Mouse (Mus musculus) ES-E14 (cell line): ENCODE measurements around the gene Srpk1.

ENCODE experiments used
- CHD2 ChIP-seq: IDR thresholded peaks from 2 replicates; pipeline ENCODE4 v1.6.1; 2014; ENCODE audit warnings: mild to moderate bottlenecking, low read depth, low read length, inconsistent platforms
- HCFC1 ChIP-seq: IDR thresholded peaks from 2 replicates; pipeline ENCODE4 v1.6.1; 2012; ENCODE audit warnings: low read length, inconsistent platforms, borderline replicate concordance; ENCODE audit not compliant: insufficient read depth
- MAFK ChIP-seq: IDR thresholded peaks from 2 replicates; pipeline ENCODE4 v1.6.1; 2014; ENCODE audit warnings: mild to moderate bottlenecking, low read depth, low read length, inconsistent platforms; ENCODE audit not compliant: insufficient read depth
- ZC3H11A ChIP-seq: IDR thresholded peaks from 2 replicates; pipeline ENCODE4 v1.6.1; 2012; ENCODE audit warnings: low read depth, mild to moderate bottlenecking, inconsistent platforms, low read length, borderline replicate concordance
- ZNF384 ChIP-seq: IDR thresholded peaks from 2 replicates; pipeline ENCODE4 v1.6.1; 2012; ENCODE audit warnings: low read depth, low read length, inconsistent platforms

DNA sequence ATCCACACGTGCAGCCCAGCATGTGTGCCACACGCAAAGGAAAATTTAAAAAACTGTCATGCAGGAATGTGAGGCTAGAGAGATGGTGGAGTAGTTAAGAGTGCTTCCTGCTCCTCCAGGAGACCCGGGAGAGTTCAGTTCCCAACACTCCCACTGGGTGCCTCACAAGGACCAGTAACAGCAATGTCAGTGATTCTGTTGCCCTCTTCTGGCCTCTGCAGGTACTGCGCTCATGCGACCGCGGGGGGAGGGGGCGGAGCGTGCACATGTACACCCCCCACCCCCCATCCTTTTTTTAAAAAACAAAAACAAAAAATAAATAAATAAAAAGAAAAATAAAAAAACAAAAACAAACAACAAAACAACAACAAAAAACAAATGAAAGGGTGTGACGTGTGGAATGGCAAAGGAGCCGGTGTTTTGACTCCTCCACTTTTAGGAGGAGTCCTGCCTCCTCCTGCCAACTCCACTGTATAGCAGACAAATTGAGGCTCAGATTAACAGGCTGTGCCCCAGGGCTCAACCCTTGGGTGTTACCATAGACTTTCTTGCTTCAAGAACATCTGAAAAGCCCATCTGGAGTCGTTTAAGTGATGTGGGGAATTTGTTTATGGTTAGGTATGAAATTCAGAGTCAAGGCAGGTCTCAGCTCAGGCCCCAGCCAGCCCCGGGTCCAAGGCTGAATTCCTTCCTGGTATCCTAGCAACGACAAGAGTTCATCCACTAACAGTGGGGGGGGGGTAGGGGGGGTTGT lies 69.3 kb downstream of the Srpk1 start:
- peak; percentile 66; the same call in 1 of the 2 replicates for TF ChIP-seq ZNF384
- peak; percentile 45 for TF ChIP-seq ZC3H11A
- 0 out of 2 replicates have a peak, but pooled peaks have one; percentile 41 for TF ChIP-seq MAFK
- TF ChIP-seq HCFC1, result no peak
- TF ChIP-seq CHD2, result 0 out of 2 replicates have a peak, but pooled peaks have one; percentile 13
